Comparison of ENCODE assay signal across 18 mouse cellular contexts in the genomic region with DNA sequence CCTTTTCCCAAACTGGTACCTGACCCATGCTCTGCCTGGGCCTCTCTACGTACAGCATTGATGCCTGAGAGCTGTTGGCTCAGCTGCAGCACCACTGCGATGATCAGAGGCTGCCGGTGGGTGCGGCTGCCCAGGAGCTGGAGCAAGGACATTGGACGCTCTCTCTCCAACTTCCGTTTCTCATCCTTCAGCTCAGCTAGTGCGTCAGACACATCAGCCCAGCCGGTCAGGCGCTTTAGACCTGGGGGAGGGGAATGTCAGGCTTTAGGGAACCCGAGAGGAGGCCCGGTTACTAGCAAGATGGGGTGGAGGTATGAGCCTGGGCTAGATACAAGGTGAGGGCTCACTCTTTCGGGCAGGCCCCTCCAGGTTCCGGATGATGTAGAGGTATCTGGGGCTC. TPM values are rescaled to one million over a fixed set of nuclear protein-coding genes. Genes with fewer than 3 reads are reported as not detected.
DNase-seq lines count a peak whose midpoint lies in the region; ATAC-seq lines count a peak whose summit lies in the region.
"Had no signal": no experiment of that assay in that cellular context is flagged by ENCODE, and none has a peak within 500 bp of the region (broad histone marks: within the 10 kb centered on the region; RNA-seq: fewer than 3 reads in every experiment).

No protein-coding gene starts in this region.

- H3K9me3 ChIP-seq in liver, embryonic 11.5 days (ENCODE audit: control insufficient read depth, low read length) = no peaks in the 10 kb centered on the region
- H3K9me3 ChIP-seq in limb, embryonic 10.5 days (replicated peaks) = no peaks in the 10 kb centered on the region
- H3K9me3 ChIP-seq: limb, embryonic 12.5 days; midbrain, embryonic 13.5 days had no signal

- 0 out of 2 replicates have a peak, but pooled peaks cover 2% of the 10 kb centered on the region for H3K36me3 ChIP-seq in liver, embryonic 11.5 days (ENCODE audit: control insufficient read depth, insufficient read depth, low read length)
- H3K36me3 ChIP-seq in limb, embryonic 10.5 days = peaks cover 58% of the 10 kb centered on the region
- H3K36me3 ChIP-seq: midbrain, embryonic 13.5 days had no signal

- no peak overlapping the region for H3K4me3 ChIP-seq in liver, embryonic 11.5 days (ENCODE audit: low read depth, low read length)
- 0 out of 2 replicates have a peak overlapping the region, but pooled peaks have one; percentile 2 for H3K4me3 ChIP-seq in limb, embryonic 10.5 days
- H3K4me3 ChIP-seq: midbrain, embryonic 13.5 days had no signal

- no peak overlapping the region for H3K9ac ChIP-seq in liver, embryonic 11.5 days (ENCODE audit: low read depth, low read length)
- H3K9ac ChIP-seq: limb, embryonic 12.5 days; midbrain, embryonic 13.5 days had no signal

- 60% methylated on average over 13 of the region's 13 CpGs for WGBS in liver, embryonic 11.5 days
- WGBS in limb, embryonic 10.5 days = 79% methylated on average over 13 of the region's 13 CpGs

- H3K4me2 ChIP-seq in liver, embryonic 11.5 days = no peak overlapping the region
- H3K4me2 ChIP-seq: midbrain, embryonic 13.5 days had no signal

- no peak overlapping the region for H3K27ac ChIP-seq in liver, embryonic 11.5 days (ENCODE audit: low read depth, low read length)
- peak overlapping the region; percentile 96; the same call in 1 of the 2 replicates for H3K27ac ChIP-seq in limb, embryonic 10.5 days
- H3K27ac ChIP-seq: limb, embryonic 12.5 days; midbrain, embryonic 13.5 days had no signal

- H3K4me1 ChIP-seq in liver, embryonic 11.5 days (replicated peaks; ENCODE audit: control insufficient read depth, insufficient read depth, low read length) = peaks cover 25% of the 10 kb centered on the region
- peaks cover 31% of the 10 kb centered on the region for H3K4me1 ChIP-seq in limb, embryonic 10.5 days

- peak; percentile 24 for DNase-seq in gastrocnemius, adult 18-20 months (ENCODE audit: low spot score)
- DNase-seq in gastrocnemius, postnatal 25 days = no peak
- DNase-seq in liver = peak; percentile 28
- no peak for DNase-seq in liver, embryonic 11.5 days (ENCODE audit: low spot score)
- no peak for DNase-seq in limb, embryonic 10.5 days (ENCODE audit: low spot score)
- no peak for DNase-seq in thymus, postnatal 10 days (ENCODE audit: low spot score in 2 of 2)
- no peak for DNase-seq in urinary bladder, postnatal 10 days (ENCODE audit: low spot score)
- DNase-seq: cerebellum, adult 2 months; kidney, adult 11 months; kidney, postnatal 36 days; lung, postnatal 14 days; right cerebral cortex, postnatal 25 days; thymus, postnatal 25 days had no signal

- peaks cover 26% of the 10 kb centered on the region for H3K27me3 ChIP-seq in liver, embryonic 11.5 days (replicated peaks; ENCODE audit: control insufficient read depth, insufficient read depth, low read length)
- H3K27me3 ChIP-seq in limb, embryonic 10.5 days (ENCODE audit: low read depth, poor library complexity, severe bottlenecking) = peaks cover 5% of the 10 kb centered on the region; the same call in 1 of the 2 replicates
- H3K27me3 ChIP-seq: limb, embryonic 12.5 days; midbrain, embryonic 13.5 days had no signal

- ATAC-seq in liver, embryonic 11.5 days (replicated peaks; ENCODE audit: low FRiP score) = no peak
- no peak for ATAC-seq in inflammation-experienced regulatory T-cells, adult 6 months
- ATAC-seq: midbrain, embryonic 13.5 days had no signal

RNA-seq across cellular contexts. Expression of a gene that starts 2.8 kb away (rescaled TPM):
- total RNA-seq in gastrocnemius, adult 18-20 months (2021) = 100 to 1,000 TPM; 424 to 439 TPM
- total RNA-seq in gastrocnemius, postnatal 25 days (2021) = 100 to 1,000 TPM; 306 to 340 TPM
- 7.0 and 8.3 TPM in 2 replicates for polyA plus RNA-seq in liver, embryonic 11.5 days (2014; fragmentation: Nextera tagmentation; extraction: Ambion mirVana)
- polyA plus RNA-seq in limb, embryonic 10.5 days (2016; fragmentation: Nextera tagmentation; extraction: Ambion mirVana) = 19.9 and 29.3 TPM in 2 replicates
- not detected for polyA plus RNA-seq in inflammation-experienced regulatory T-cells, adult 6 months (2017; shearing (Covaris generic))

RNA-seq across cellular contexts. Expression of a gene that starts 9.6 kb away (rescaled TPM):
- 10 to 100 TPM in 1 of 2 experiments, 1 to 10 TPM in 1; 9.3 to 11.4 TPM for total RNA-seq in gastrocnemius, adult 18-20 months (2021)
- 10 to 100 TPM; 10.4 to 10.9 TPM for total RNA-seq in gastrocnemius, postnatal 25 days (2021)
- 1.3 and 1.7 TPM in 2 replicates for polyA plus RNA-seq in liver, embryonic 11.5 days (2014; fragmentation: Nextera tagmentation; extraction: Ambion mirVana)
- 6.1 TPM in 2 replicates for polyA plus RNA-seq in limb, embryonic 10.5 days (2016; fragmentation: Nextera tagmentation; extraction: Ambion mirVana)
- not detected for polyA plus RNA-seq in inflammation-experienced regulatory T-cells, adult 6 months (2017; shearing (Covaris generic))

RNA-seq across cellular contexts. Expression of a gene that starts 19.4 kb away (rescaled TPM):
- not detected for total RNA-seq in gastrocnemius, adult 18-20 months (2021)
- total RNA-seq in gastrocnemius, postnatal 25 days (2021) = under 1 TPM in 1 of 2 experiments, not detected in 1; 0.91 TPM
- 4.0 and 5.1 TPM in 2 replicates for polyA plus RNA-seq in liver, embryonic 11.5 days (2014; fragmentation: Nextera tagmentation; extraction: Ambion mirVana)
- polyA plus RNA-seq in limb, embryonic 10.5 days (2016; fragmentation: Nextera tagmentation; extraction: Ambion mirVana) = 28.7 and 35.4 TPM in 2 replicates
- polyA plus RNA-seq in inflammation-experienced regulatory T-cells, adult 6 months (2017; shearing (Covaris generic)) = 1 to 10 TPM in 1 of 3 experiments, not detected in 2; 1.1 TPM
- total RNA-seq: heart, postnatal 36 days had no signal
- polyA plus RNA-seq: cortical plate, adult 2 months had no signal

RNA-seq across cellular contexts. Expression of a gene that starts 23.5 kb away (rescaled TPM):
- total RNA-seq in gastrocnemius, adult 18-20 months (2021) = 100 to 1,000 TPM; 408 to 425 TPM
- 100 to 1,000 TPM; 417 to 422 TPM for total RNA-seq in gastrocnemius, postnatal 25 days (2021)
- polyA plus RNA-seq in liver, embryonic 11.5 days (2014; fragmentation: Nextera tagmentation; extraction: Ambion mirVana) = 2,995 and 3,090 TPM in 2 replicates
- polyA plus RNA-seq in limb, embryonic 10.5 days (2016; fragmentation: Nextera tagmentation; extraction: Ambion mirVana) = 3,029 and 3,766 TPM in 2 replicates
- 1,000 to 10,000 TPM; 1,103 to 1,192 (median 1,160) TPM for polyA plus RNA-seq in inflammation-experienced regulatory T-cells, adult 6 months (2017; shearing (Covaris generic))

RNA-seq across cellular contexts. Expression of a gene that starts 31.5 kb away (rescaled TPM):
- 10 to 100 TPM; 50.8 to 55.8 TPM for total RNA-seq in gastrocnemius, adult 18-20 months (2021)
- total RNA-seq in gastrocnemius, postnatal 25 days (2021) = 10 to 100 TPM; 34.6 to 35.2 TPM
- 121 and 130 TPM in 2 replicates for polyA plus RNA-seq in liver, embryonic 11.5 days (2014; fragmentation: Nextera tagmentation; extraction: Ambion mirVana)
- 77.7 and 91.6 TPM in 2 replicates for polyA plus RNA-seq in limb, embryonic 10.5 days (2016; fragmentation: Nextera tagmentation; extraction: Ambion mirVana)
- polyA plus RNA-seq in inflammation-experienced regulatory T-cells, adult 6 months (2017; shearing (Covaris generic)) = 100 to 1,000 TPM in 2 of 3 experiments, 10 to 100 TPM in 1; 91.9 to 128 (median 122) TPM

Comparison
In these comparisons a context has a peak if more than half of its experiments do, and no peak if none do; other contexts are left out.
1. DNase-seq: peak in gastrocnemius, adult 18-20 months (single experiment) and liver (single experiment); none in gastrocnemius, postnatal 25 days (single experiment), liver, embryonic 11.5 days (single experiment), limb, embryonic 10.5 days (single experiment), thymus, postnatal 10 days (0 of 2) and urinary bladder, postnatal 10 days (single experiment).